Mouse (Mus musculus): ENCODE results near the gene Cemip2. TPM values are rescaled to one million over a fixed set of nuclear protein-coding genes. Genes with fewer than 3 reads are reported as not detected.

Cemip2 gene
- polyA plus RNA-seq, 1 experiment from 2014 or later: 26.8 TPM

GRCm38 (mm10) chr19:21854526-21855228 is 76.5 kb downstream of the Cemip2 start:
- no peak overlapping the region for H3K9ac ChIP-seq (ENCODE audit: low read depth, low read length)
- H3K4me2 ChIP-seq (replicated peaks; ENCODE audit: low read depth, low read length): no peak overlapping the region
- no peak for ATAC-seq (ENCODE audit: low FRiP score, low TSS enrichment)
- H3K4me1 ChIP-seq (ENCODE audit: control insufficient read depth, insufficient read depth, low read length): no peaks in the 10 kb centered on the region
- H3K9me3 ChIP-seq (ENCODE audit: control insufficient read depth, low read length): no peaks in the 10 kb centered on the region
- H3K27ac ChIP-seq (ENCODE audit: low read depth, low read length): no peak overlapping the region
- H3K4me3 ChIP-seq (ENCODE audit: low read length): no peak overlapping the region
- H3K36me3 ChIP-seq (ENCODE audit: control insufficient read depth, insufficient read depth, low read length): peaks cover 56% of the 10 kb centered on the region
- WGBS: 85% methylated on average over 5 of the region's 5 CpGs
- H3K27me3 ChIP-seq (ENCODE audit: control insufficient read depth, insufficient read depth, low read length): no peaks in the 10 kb centered on the region

- Histone ChIP-seq H3K36me3 (ENCODE audit: control insufficient read depth, insufficient read depth, low read length) (peaks cover 55% of the 10 kb centered on the region), H3K9me3 (ENCODE audit: control insufficient read depth, low read length) (no peaks in the 10 kb centered on the region), H3K4me3 (ENCODE audit: low read length) (no peak overlapping the region), H3K27ac (ENCODE audit: low read depth, low read length) (no peak overlapping the region), H3K9ac (ENCODE audit: low read depth, low read length) (no peak overlapping the region), H3K4me2 (replicated peaks; ENCODE audit: low read depth, low read length) (no peak overlapping the region), H3K4me1 (ENCODE audit: control insufficient read depth, insufficient read depth, low read length) (no peaks in the 10 kb centered on the region), H3K27me3 (ENCODE audit: control insufficient read depth, insufficient read depth, low read length) (no peaks in the 10 kb centered on the region)
- ATAC-seq (ENCODE audit: low FRiP score, low TSS enrichment): no peak
- 95% methylated on average over 8 of the region's 8 CpGs for WGBS
Observed at GRCm38 (mm10) chr19:21855421-21856128, 77.4 kb downstream of the Cemip2 start.

- Histone ChIP-seq H3K9me3 (ENCODE audit: control insufficient read depth, low read length) (no peaks in the 10 kb centered on the region), H3K4me2 (replicated peaks; ENCODE audit: low read depth, low read length) (no peak overlapping the region), H3K4me1 (ENCODE audit: control insufficient read depth, insufficient read depth, low read length) (no peaks in the 10 kb centered on the region), H3K9ac (ENCODE audit: low read depth, low read length) (no peak overlapping the region), H3K27ac (ENCODE audit: low read depth, low read length) (no peak overlapping the region), H3K36me3 (ENCODE audit: control insufficient read depth, insufficient read depth, low read length) (peaks cover 32% of the 10 kb centered on the region; the same call in 1 of the 2 replicates), H3K4me3 (ENCODE audit: low read length) (no peak overlapping the region), H3K27me3 (ENCODE audit: control insufficient read depth, insufficient read depth, low read length) (no peaks in the 10 kb centered on the region)
- 88% methylated on average over 12 of the region's 12 CpGs for WGBS
- ATAC-seq (ENCODE audit: low FRiP score, low TSS enrichment): no peak
Observed at GRCm38 (mm10) chr19:21858846-21859521, 80.8 kb downstream of the Cemip2 start.

GRCm38 (mm10) chr19:21860132-21860531 is 82.0 kb downstream of the Cemip2 start:
- no peak overlapping the region for H3K9ac ChIP-seq (ENCODE audit: low read depth, low read length)
- H3K27ac ChIP-seq (ENCODE audit: low read depth, low read length): no peak overlapping the region
- H3K36me3 ChIP-seq (ENCODE audit: control insufficient read depth, insufficient read depth, low read length): peaks cover 23% of the 10 kb centered on the region; the same call in 1 of the 2 replicates
- no peaks in the 10 kb centered on the region for H3K27me3 ChIP-seq (ENCODE audit: control insufficient read depth, insufficient read depth, low read length)
- H3K4me3 ChIP-seq (ENCODE audit: low read length): no peak overlapping the region
- H3K4me1 ChIP-seq (ENCODE audit: control insufficient read depth, insufficient read depth, low read length): no peaks in the 10 kb centered on the region
- 79% methylated on average over 5 of the region's 5 CpGs for WGBS
- no peak for ATAC-seq (ENCODE audit: low FRiP score, low TSS enrichment)
- H3K4me2 ChIP-seq (replicated peaks; ENCODE audit: low read depth, low read length): no peak overlapping the region
- H3K9me3 ChIP-seq (ENCODE audit: control insufficient read depth, low read length): no peaks in the 10 kb centered on the region

GRCm38 (mm10) chr19:21860894-21861293 is 82.8 kb downstream of the Cemip2 start:
- Histone ChIP-seq H3K9me3 (ENCODE audit: control insufficient read depth, low read length) (no peaks in the 10 kb centered on the region), H3K4me3 (ENCODE audit: low read length) (no peak overlapping the region), H3K4me1 (ENCODE audit: control insufficient read depth, insufficient read depth, low read length) (no peaks in the 10 kb centered on the region), H3K4me2 (replicated peaks; ENCODE audit: low read depth, low read length) (no peak overlapping the region), H3K27me3 (ENCODE audit: control insufficient read depth, insufficient read depth, low read length) (no peaks in the 10 kb centered on the region), H3K36me3 (ENCODE audit: control insufficient read depth, insufficient read depth, low read length) (peaks cover 17% of the 10 kb centered on the region; the same call in 1 of the 2 replicates), H3K9ac (ENCODE audit: low read depth, low read length) (no peak overlapping the region), H3K27ac (ENCODE audit: low read depth, low read length) (no peak overlapping the region)
- no peak for ATAC-seq (ENCODE audit: low FRiP score, low TSS enrichment)
- 80% methylated on average over 6 of the region's 6 CpGs for WGBS

- no peak overlapping the region for H3K4me3 ChIP-seq (ENCODE audit: low read length)
- no peak overlapping the region for H3K4me2 ChIP-seq (replicated peaks; ENCODE audit: low read depth, low read length)
- 87% methylated on average over 5 of the region's 5 CpGs for WGBS
- H3K4me1 ChIP-seq (ENCODE audit: control insufficient read depth, insufficient read depth, low read length): no peaks in the 10 kb centered on the region
- H3K9me3 ChIP-seq (ENCODE audit: control insufficient read depth, low read length): no peaks in the 10 kb centered on the region
- ATAC-seq (ENCODE audit: low FRiP score, low TSS enrichment): no peak
- H3K27me3 ChIP-seq (ENCODE audit: control insufficient read depth, insufficient read depth, low read length): no peaks in the 10 kb centered on the region
- no peak overlapping the region for H3K9ac ChIP-seq (ENCODE audit: low read depth, low read length)
- no peak overlapping the region for H3K27ac ChIP-seq (ENCODE audit: low read depth, low read length)
- peaks cover 4% of the 10 kb centered on the region; the same call in 1 of the 2 replicates for H3K36me3 ChIP-seq (ENCODE audit: control insufficient read depth, insufficient read depth, low read length)
Observed at GRCm38 (mm10) chr19:21862289-21862990, 84.3 kb downstream of the Cemip2 start.

GRCm38 (mm10) chr19:21862991-21863931 is 85.1 kb downstream of the Cemip2 start:
- no peak for ATAC-seq (ENCODE audit: low FRiP score, low TSS enrichment)
- WGBS: 84% methylated on average over 9 of the region's 9 CpGs
- Histone ChIP-seq H3K27me3 (ENCODE audit: control insufficient read depth, insufficient read depth, low read length) (no peaks in the 10 kb centered on the region), H3K9ac (ENCODE audit: low read depth, low read length) (no peak overlapping the region), H3K9me3 (ENCODE audit: control insufficient read depth, low read length) (no peaks in the 10 kb centered on the region), H3K4me1 (ENCODE audit: control insufficient read depth, insufficient read depth, low read length) (no peaks in the 10 kb centered on the region), H3K27ac (ENCODE audit: low read depth, low read length) (no peak overlapping the region), H3K36me3 (ENCODE audit: control insufficient read depth, insufficient read depth, low read length) (no peaks in the 10 kb centered on the region; the same call in 1 of the 2 replicates), H3K4me3 (ENCODE audit: low read length) (no peak overlapping the region), H3K4me2 (replicated peaks; ENCODE audit: low read depth, low read length) (no peak overlapping the region)
